Mouse (Mus musculus): ENCODE results near the gene Klhl18. TPM values are rescaled to one million over a fixed set of nuclear protein-coding genes. Genes with fewer than 3 reads are reported as not detected.

Gene Klhl18
- total RNA-seq (2015) (19.8 and 21.9 TPM in 2 replicates), total RNA-seq (2017) (16.7 and 18.8 TPM in 2 replicates)

DNA sequence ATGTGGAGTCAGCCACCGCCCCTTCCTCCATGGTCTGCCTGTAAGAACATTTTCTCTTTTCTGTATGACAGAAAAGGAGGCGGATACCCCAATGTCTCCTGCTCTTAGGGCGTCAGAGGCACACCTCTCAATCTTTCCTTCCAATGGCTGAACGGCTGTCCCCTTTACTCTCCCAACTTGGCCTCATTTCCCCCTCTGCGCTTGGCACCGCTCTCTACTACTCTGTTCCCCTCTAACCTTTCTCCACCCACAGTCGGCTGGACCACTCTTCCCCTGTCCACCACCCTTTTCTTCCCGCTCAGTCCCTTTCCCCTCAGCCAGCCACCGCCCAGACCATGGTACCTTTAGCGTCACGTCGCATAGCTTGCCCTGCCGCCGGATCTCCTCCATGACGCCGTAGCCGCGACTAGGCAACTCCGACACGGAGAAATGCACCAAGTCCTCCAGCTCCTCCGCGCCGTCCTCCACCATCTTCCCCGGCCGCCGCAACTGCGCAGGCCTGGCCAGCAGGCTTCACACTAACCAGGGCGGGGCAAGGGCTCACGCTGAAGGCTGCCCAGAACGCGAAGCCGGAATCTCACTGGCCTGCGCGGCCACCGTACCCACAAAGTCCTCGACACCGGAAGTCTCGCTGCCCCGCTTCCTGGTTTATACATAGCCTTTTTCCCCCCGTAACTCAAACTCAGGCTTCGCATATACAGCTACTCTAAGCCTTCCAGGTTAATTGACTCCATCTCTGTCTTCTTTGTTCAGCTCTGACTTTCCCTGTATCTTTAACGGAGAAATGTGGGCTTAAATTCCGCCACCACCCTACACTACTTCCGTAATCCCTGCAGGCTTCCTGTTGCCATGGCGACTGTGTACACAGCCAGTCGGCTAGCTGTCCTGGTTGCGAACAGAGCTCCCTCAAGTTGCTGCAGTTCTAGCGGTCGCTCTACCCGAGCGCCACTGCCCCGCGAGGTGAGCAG lies at the start of gene Klhl18, which contains the start of gene Kif9:
TSS of gene Klhl18 (minus strand) at position 571 of the 968 bp plus-strand sequence.
TSS of gene Kif9 (plus strand) at position 835 of the 968 bp plus-strand sequence.
- peak; percentile 88 for ATAC-seq (ENCODE audit: poor library complexity, severe bottlenecking)

DNA sequence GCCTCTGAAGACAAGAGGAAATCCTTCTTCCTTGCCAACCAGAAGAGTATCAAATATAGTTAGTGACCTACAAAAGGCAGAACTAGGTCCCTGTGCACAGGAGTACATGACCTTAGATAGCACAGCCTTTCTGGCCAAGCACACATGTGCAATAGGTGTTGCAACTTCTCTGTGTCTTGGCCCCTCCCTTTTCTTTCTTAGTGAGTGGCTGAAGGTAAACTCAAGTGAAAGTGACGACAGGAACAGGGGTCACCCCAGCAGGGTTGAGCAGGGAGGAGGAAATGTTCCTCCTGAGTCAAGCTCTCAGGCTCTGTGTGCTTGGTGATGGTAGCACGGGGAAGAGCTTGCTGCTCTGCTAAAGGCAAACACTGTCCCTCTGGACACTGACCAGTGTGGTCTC lies 49.2 kb upstream of the Klhl18 start:
- ATAC-seq (ENCODE audit: poor library complexity, severe bottlenecking): peak; percentile 91

GRCm38 (mm10) chr9:110490913-110491312 lies 14.4 kb upstream of the Klhl18 start:
- no peak for ATAC-seq (ENCODE audit: poor library complexity, severe bottlenecking)

GRCm38 (mm10) chr9:110488841-110489240 lies 12.3 kb upstream of the Klhl18 start:
- ATAC-seq (ENCODE audit: poor library complexity, severe bottlenecking): no peak

- no peak for ATAC-seq (ENCODE audit: poor library complexity, severe bottlenecking)
These were observed 2.1 kb upstream of the Klhl18 start for GRCm38 (mm10) chr9:110478639-110479038.

GRCm38 (mm10) chr9:110477951-110478350 lies 1.5 kb upstream of the Klhl18 start:
- no peak for ATAC-seq (ENCODE audit: poor library complexity, severe bottlenecking)

- peak; percentile 70 for ATAC-seq (ENCODE audit: poor library complexity, severe bottlenecking)
These were observed 10.3 kb downstream of the Klhl18 start for GRCm38 (mm10) chr9:110466179-110466578.

GRCm38 (mm10) chr9:110465336-110465735 lies 11.2 kb downstream of the Klhl18 start:
- ATAC-seq (ENCODE audit: poor library complexity, severe bottlenecking): no peak

DNA sequence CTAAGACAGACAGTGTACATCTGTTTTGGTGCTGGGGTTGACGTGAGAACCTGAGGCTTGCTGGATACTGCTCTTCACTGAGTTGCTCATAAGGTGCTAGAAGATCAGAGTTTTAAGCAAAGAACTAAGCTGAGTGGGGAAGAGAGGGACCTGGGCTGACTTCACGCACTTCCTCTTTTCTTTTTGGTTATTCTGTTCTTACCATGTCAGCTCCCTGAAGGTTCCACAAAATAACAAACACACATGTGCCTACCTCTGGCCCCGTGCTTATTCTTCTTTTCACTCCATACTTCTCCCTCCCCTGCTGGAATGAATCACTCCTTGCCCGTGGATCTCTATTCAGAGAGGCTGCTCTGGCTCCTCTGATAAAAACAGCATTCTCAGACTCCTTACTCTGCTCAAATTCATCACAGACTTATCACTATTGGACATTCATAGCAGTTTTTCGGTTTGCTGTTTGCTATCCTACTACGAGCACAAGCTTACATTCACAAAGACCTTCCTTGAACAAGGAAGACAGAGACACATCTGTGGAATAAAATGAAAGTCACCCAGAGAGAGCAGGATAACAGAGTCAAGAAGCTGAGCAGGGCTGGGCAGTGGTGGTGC lies 12.4 kb downstream of the Klhl18 start:
- peak; percentile 56 for ATAC-seq (ENCODE audit: poor library complexity, severe bottlenecking)

DNA sequence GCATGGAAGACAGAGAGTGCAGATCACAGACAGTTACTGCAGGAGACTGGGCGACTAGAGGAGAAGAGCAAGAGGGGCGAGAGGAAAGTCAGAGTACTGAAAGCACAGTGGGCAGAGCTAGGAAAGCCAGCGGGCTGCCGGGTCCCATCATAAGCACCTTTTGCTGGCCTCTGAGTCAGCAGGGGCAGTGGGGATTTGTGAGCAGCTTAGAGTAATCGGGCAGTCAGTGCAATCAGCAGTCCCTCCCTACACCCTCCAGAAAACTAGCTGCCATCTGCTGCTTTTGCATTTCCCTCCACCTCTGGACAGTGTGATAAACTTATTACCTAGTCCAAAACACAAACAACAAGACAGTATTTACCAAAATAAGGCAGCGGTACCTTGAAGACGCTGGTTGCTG lies 14.2 kb downstream of the Klhl18 start:
- ATAC-seq (ENCODE audit: poor library complexity, severe bottlenecking): no peak

GRCm38 (mm10) chr9:110460884-110461815 lies 15.3 kb downstream of the Klhl18 start:
- ATAC-seq (ENCODE audit: poor library complexity, severe bottlenecking): peak; percentile 22; the same call in 1 of the 2 replicates

DNA sequence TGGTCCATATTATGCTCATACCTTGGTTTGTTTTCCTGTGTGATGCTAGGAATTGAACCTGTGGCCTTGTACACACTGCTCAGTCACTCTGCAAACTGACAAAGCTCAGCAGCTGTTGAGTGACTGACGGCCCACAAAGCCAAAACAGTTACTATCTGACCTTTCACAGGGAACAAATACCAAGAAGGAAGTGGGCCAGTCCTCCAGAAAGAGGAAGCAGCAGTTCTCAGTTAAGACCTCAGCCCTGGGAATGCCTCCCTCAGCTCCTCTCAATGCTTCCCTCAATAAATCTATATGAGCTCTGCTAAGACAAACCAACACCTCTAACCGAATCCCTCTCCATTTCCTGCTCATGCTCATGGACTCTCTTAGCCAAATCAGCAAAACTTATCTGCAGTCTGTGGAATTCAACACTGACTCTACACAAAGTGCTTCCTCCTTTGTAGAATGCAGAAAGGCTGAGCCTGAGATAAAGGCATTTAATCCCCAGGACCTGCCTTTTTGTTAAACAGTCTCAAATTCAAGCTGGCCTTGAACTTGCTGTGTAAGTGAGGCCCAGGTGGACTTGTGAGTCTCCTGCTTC lies 17.3 kb downstream of the Klhl18 start:
- peak; percentile 88 for ATAC-seq (ENCODE audit: poor library complexity, severe bottlenecking)

GRCm38 (mm10) chr9:110457926-110458325 lies 18.6 kb downstream of the Klhl18 start:
- no peak for ATAC-seq (ENCODE audit: poor library complexity, severe bottlenecking)

GRCm38 (mm10) chr9:110452523-110452922 lies 24.0 kb downstream of the Klhl18 start:
- ATAC-seq (ENCODE audit: poor library complexity, severe bottlenecking): peak; percentile 70

DNA sequence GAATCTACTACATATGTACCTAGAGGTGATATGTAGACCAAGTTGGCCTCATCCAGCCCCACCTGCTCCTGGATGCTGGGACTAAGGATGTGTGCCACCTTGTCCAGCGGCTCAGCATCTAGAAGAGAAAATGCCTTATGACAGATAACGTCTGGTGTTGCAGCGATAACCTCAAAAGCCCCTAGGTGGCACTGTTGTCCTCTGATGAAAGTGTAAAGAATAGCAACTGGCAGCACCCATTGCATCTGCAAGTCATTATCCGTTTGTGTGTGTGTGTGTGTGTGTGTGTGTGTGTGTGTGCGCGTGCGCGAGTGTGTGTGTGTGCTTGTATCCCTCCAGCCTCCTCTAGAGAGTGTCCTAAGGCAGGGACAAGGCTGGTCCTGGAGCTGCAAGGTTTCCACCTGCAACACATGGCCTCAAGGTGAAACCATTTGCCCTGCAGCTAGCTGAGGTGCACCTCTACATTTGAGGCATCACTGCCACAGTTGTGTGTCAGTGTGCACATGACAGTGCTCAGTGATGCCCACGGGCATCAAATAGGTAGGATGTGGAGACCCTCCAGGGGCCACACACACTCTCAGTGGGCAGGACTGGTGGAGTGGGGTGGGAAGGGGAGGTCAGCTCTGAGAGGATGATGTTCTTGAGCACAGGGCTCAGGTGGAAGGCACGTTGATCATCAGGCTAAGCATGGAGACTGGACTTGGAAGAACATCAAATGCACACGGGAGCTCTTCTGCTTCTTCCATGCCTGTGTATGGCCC lies 27.5 kb downstream of the Klhl18 start:
- peak; percentile 97 for ATAC-seq (ENCODE audit: poor library complexity, severe bottlenecking)

- ATAC-seq (ENCODE audit: poor library complexity, severe bottlenecking): no peak
These were observed 28.1 kb downstream of the Klhl18 start for GRCm38 (mm10) chr9:110448356-110448755.

- ATAC-seq (ENCODE audit: poor library complexity, severe bottlenecking): peak; percentile 87
These were observed 35.9 kb downstream of the Klhl18 start for GRCm38 (mm10) chr9:110440559-110440958.

- no peak for ATAC-seq (ENCODE audit: poor library complexity, severe bottlenecking)
These were observed 36.4 kb downstream of the Klhl18 start for GRCm38 (mm10) chr9:110440049-110440448.

GRCm38 (mm10) chr9:110436041-110436440 lies 40.5 kb downstream of the Klhl18 start:
- no peak for ATAC-seq (ENCODE audit: poor library complexity, severe bottlenecking)

DNA sequence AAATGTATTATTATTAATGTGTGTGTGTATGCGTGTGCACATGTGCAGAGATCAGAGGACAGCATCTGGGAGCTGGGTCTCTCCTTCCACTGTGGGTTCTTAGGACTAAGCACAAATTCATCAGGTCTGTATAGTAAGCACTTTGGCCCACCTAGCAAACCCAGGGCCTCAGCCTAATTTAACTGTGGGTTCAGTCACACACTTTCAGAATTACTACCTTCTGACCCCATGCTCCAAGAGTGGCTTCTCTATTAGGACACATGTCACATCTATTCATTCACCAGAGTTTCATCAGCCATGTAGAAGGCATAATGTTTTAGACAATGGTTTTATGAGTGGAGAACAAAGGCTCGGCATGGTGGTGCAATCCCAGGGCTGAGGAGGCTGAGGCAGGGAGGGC lies 43.4 kb downstream of the Klhl18 start:
- ATAC-seq (ENCODE audit: poor library complexity, severe bottlenecking): no peak

All from megakaryocyte, adult 5-6 weeks (primary cell).